Mouse (Mus musculus): Measurements from ENCODE around the gene Pde4a. TPM values are rescaled to one million over a fixed set of nuclear protein-coding genes. Genes with fewer than 3 reads are reported as not detected.
A peak's percentile ranks its signal among the peaks of the same experiment; 100 is the strongest.
"Not testable (repeated sequence)": the region's sequence is repeated elsewhere in the genome, so short reads cannot be mapped to it uniquely, and the experiment has no call there.

Pde4a gene
- total RNA-seq, 2 experiments from 2014 or later = 84.8 to 98.3 TPM

DNA sequence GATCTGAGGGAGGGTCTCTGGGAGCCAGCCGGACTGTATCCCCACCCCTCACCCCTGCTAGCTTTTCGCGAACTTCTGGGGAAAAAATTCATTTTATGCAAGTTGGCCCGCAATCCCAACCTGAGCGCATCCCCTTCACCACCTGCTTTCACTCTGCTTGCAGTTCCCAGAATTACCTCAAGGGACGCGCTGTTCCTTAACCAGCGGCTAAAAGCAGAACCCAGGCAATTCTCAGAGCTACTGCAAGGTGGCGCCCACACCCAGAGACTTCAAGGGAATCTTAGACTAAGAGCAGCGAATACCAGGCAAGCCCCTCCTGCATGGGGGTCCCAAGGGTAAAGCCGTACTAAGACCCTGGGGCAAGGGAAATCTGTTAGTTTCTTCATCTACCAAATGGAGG lies 75.8 kb downstream of the Pde4a start:
- peak; percentile 73 to 82 for DNase-seq (ENCODE audit: low spot score in 2 of 2)

GRCm38 (mm10) chr9:21243826-21244427 lies 78.4 kb downstream of the Pde4a start:
- DNase-seq (ENCODE audit: low spot score in 2 of 2) = peak in 1 of 2 experiments; percentile 34

DNA sequence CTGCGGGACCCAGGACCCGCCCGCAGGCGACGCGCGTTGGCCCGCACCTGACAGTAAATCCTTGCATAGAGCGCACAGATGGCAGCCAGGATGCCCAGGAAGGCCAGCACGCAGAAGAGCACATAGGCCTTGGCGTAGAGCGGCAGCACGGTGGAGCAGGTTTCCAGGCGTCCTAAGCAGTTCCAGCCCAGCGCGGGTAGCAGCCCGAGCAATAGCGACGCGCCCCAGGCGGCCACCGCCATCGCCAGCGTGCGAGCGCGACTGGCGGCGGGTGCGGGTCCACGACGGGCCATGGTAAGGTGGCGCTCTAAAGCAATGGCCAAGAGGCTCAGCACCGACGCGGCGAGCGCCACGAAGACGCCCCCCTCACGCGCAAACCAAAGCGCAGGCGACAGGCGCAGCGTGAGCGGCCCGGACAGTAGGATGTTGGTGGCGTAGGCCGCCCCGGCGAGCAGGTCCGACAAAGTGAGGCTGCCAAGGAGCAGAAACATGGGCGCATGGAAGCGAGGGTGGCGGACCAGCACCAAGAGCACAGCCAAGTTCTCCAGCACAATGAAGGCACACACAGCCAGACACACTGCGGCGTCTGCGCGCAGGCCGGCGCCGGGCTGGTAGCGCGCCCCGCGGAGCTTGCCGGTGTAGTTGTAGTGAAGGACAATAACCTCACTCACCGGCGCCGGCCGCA lies 79.1 kb downstream of the Pde4a start:
- peak; percentile 53 to 67 for DNase-seq (ENCODE audit: low spot score in 2 of 2)

- no peak for DNase-seq (ENCODE audit: low spot score in 2 of 2)
Measured at GRCm38 (mm10) chr9:21245113-21245487, 79.6 kb downstream of the Pde4a start.

DNA sequence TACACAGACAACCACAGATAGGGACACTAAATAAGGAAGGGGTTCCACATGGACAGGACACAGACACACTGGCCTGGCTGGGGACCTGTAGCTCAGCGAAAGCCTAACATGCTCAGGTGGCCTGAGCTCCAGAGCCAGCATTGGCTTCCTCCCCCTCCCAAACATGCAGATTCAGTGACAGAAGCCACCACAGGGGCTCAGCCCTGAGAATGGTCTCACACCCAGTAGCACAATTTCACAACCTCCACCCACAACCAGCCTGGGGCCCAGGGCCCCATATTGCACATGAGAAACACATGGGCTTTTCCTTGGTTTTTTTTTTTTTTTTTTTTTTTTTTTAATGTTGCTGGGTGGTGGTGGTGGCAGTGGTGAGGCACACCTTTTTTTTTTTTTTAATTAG lies 80.8 kb downstream of the Pde4a start:
- DNase-seq (ENCODE audit: low spot score in 2 of 2) = no peak

DNA sequence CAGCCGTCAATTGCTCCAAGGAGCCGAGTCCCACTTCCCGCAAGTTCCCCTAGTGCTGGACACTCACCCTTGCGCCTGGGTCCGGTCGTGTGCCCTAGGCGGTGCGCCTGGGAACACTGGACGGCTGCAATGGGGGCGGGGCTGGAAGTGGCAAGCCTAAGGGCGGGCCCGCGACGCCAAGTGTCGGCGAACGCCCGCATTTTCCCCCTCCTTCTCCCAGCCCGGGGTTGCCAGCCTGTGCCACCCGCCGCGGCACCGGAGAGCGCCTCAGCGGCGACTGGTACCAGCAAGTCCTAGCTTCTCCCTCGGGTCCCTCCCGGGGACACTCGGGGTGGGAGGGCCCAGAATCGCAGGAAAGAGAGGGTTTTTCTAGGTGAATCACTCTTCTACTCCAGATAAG lies 82.8 kb downstream of the Pde4a start, which contains the start of gene S1pr5:
TSS of gene S1pr5 (minus strand) at position 118 of the 400 bp plus-strand sequence.
- DNase-seq (ENCODE audit: low spot score in 2 of 2) = peak; percentile 33 to 49

GRCm38 (mm10) chr9:21249629-21250508 lies 84.4 kb downstream of the Pde4a start:
- DNase-seq (ENCODE audit: low spot score in 2 of 2) = no peak

DNA sequence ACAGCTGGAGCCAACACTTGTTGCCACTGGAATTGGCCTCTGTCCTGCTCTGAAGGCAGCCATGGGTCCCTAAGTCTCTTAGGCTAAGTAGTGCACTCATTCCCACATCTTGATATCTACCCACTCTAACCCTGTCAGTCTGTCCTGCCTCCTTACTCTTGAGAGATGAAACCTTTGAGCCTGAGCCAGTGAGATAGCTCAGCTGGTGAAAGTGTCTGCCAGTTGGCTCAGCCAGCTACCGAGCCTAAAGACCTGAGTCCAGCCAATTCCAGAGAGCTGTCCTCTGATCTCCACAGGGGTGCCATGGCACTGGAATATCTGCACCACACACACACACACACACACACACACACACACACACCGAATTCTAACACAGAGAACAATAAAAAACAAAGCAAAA lies 85.0 kb downstream of the Pde4a start:
- no peak for DNase-seq (ENCODE audit: low spot score in 2 of 2)

DNA sequence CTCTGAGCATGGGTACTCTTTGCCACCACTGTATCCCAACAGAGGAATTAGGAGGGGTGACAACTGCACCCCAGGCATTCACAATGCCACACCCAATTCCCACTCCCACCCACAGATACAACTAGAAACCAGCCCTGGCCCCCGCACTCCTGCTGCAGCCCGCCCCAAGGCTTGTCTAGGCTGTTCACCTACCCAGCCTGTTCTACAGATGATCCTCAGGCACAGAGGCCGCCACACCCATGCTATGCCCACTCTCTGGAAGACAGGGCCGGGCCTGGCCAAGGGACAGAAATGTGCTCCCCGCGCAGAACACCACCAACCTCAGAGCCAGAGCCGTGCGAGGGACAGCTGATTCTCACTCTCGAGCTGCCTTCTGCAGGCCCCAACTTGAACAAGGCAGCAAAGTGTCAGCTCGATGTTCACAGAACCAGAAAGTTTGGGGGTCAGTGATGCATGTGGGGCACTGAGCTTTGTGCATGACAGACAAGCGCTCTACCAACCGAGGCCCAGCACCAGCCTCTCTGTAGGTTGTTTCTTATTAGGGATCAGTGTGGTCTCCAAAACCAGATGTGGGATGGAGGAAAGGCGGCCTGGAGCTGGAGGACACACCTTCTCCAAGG lies 85.7 kb downstream of the Pde4a start:
- no peak for DNase-seq (ENCODE audit: low spot score in 2 of 2)

GRCm38 (mm10) chr9:21254690-21255089 lies 89.2 kb downstream of the Pde4a start:
- no peak for DNase-seq (ENCODE audit: low spot score in 2 of 2)

DNA sequence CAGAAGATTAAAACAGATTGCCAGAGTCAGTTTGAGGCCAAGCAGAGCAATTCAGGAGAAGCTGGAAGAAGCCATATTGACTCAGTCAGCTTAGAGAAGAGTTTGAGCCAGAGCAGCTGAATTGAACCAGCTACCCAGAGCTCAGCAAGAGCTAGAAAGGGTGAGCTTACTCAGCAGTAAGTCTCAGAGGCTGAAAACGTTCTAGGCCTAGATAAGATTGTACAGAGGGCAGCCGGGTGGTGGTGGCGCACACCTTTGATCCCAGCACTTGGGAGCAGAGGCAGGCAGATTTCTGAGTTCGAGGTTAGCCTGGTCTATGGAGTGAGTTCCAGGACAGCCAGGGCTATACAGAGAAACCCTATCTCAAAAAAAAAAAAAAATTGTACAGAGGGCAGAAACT lies 90.8 kb downstream of the Pde4a start:
- not testable (repeated sequence) for DNase-seq (ENCODE audit: low spot score in 2 of 2)

DNA sequence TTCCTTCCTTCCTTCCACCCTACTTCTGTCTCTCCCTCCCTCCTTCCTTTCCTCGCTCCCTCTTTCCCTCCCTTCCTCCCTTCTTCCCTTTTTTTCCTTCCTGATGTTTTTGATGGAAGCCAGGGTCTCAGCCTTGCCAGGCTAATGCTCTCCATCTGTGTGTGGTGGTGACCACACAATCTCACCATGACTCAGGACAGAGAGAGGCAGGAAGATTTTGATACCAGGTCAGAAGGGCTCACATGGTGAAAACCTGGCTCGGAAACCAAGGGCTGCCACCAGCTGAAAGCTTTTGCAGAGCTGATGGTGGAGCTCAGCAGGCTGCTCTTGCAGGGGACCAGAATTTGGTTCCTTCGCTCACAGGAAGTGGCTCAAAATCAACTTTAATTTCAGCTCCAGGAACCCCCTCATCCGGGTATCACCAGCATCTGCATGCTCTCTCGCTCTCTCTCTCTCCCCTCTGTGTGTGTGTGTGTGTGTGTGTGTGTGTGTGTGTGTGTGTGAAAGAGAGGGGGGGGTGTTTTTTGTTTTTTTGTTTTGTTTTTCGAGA lies 95.1 kb downstream of the Pde4a start:
- DNase-seq (ENCODE audit: low spot score in 2 of 2) = no peak

GRCm38 (mm10) chr9:21261831-21262230 lies 96.3 kb downstream of the Pde4a start:
- DNase-seq (ENCODE audit: low spot score in 2 of 2) = no peak

Other genes starting within 250 kb of the Pde4a start
- 10 to 100 TPM; 40.2 to 41.0 TPM for gene Dnmt1, start 205.8 kb upstream of the Pde4a start, total RNA-seq (2021)
- gene S1pr2, start 188.9 kb upstream of the Pde4a start, total RNA-seq (2021) = 1 to 10 TPM; 2.9 to 3.4 TPM
- 10 to 100 TPM; 57.3 to 62.1 TPM for gene Mrpl4, start 163.0 kb upstream of the Pde4a start, total RNA-seq (2021)
- gene Icam1, start 149.7 kb upstream of the Pde4a start, total RNA-seq (2021) = 1 to 10 TPM; 2.3 to 2.9 TPM
- 1 to 10 TPM in 1 of 2 experiments, under 1 TPM in 1; 0.98 to 1.7 TPM for gene Icam4, start 136.3 kb upstream of the Pde4a start, total RNA-seq (2021)
- gene Icam5, start 133.6 kb upstream of the Pde4a start, total RNA-seq (2021) = 100 to 1,000 TPM; 203 to 239 TPM
- gene Zglp1, start 98.6 kb upstream of the Pde4a start, total RNA-seq (2021) = not detected
- gene Gm49373, start 92.6 kb upstream of the Pde4a start, total RNA-seq (2021) = 1 to 10 TPM; 2.2 to 2.9 TPM
- 10 to 100 TPM; 61.3 to 65.4 TPM for gene Fdx1l, start 92.1 kb upstream of the Pde4a start, total RNA-seq (2021)
- gene Gm38431, start 73.7 kb upstream of the Pde4a start, total RNA-seq (2021) = 1 to 10 TPM; 1.6 to 1.8 TPM
- 10 to 100 TPM; 25.3 to 28.0 TPM for gene Raver1, start 73.7 kb upstream of the Pde4a start, total RNA-seq (2021)
- gene Tyk2, start 34.5 kb upstream of the Pde4a start, total RNA-seq (2021) = 10 to 100 TPM; 12.6 to 12.7 TPM
- 100 to 1,000 TPM; 153 to 154 TPM for gene Cdc37, start 15.7 kb upstream of the Pde4a start, total RNA-seq (2021)
- gene Keap1, start 73.6 kb downstream of the Pde4a start, total RNA-seq (2021) = 10 to 100 TPM; 53.4 to 58.0 TPM
- gene S1pr5, start 82.7 kb downstream of the Pde4a start, total RNA-seq (2021) = 10 to 100 TPM in 1 of 2 experiments, 1 to 10 TPM in 1; 9.7 to 10.7 TPM
- 10 to 100 TPM; 46.4 to 49.9 TPM for gene Atg4d, start 99.6 kb downstream of the Pde4a start, total RNA-seq (2021)
- 10 to 100 TPM; 36.8 to 38.5 TPM for gene Kri1, start 122.3 kb downstream of the Pde4a start, total RNA-seq (2021)
- 10 to 100 TPM; 52.9 to 61.6 TPM for gene Cdkn2d, start 125.7 kb downstream of the Pde4a start, total RNA-seq (2021)
- gene Ap1m2, start 146.6 kb downstream of the Pde4a start, total RNA-seq (2021) = 1 to 10 TPM; 1.6 TPM
- 10 to 100 TPM; 40.3 to 50.5 TPM for gene Slc44a2, start 155.0 kb downstream of the Pde4a start, total RNA-seq (2021)
- 10 to 100 TPM; 79.2 to 81.4 TPM for gene Ilf3, start 202.2 kb downstream of the Pde4a start, total RNA-seq (2021)
- gene Qtrt1, start 246.1 kb downstream of the Pde4a start, total RNA-seq (2021) = 10 to 100 TPM; 21.1 to 25.8 TPM

Data from left cerebral cortex, adult 18-20 months (tissue).